Mouse (Mus musculus): ENCODE data around the gene Asb17. TPM values are rescaled to one million over a fixed set of nuclear protein-coding genes. Genes with fewer than 3 reads are reported as not detected.
"Not testable (repeated sequence)": the region's sequence is repeated elsewhere in the genome, so short reads cannot be mapped to it uniquely, and the experiment has no call there.

Gene Asb17
- polyA plus RNA-seq, 1 experiment from 2014 or later: not detected

DNA sequence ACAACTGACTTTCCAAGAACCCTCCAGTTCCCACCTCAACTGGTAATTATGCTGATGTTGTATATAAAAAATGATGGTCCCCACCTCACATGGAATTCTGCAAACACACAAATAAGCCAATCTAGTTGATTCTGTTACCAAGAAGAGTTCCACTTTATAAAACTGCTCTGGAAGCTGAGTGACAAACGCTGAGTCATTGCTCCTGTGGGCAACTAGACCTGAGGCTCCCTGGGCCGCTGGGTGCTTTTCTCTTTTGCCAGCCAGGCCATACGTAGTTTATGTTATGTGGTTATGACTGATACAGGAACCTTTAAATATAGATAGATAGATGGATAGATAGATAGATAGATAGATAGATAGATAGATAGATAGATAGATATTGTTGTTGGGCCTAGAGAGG is 25.3 kb upstream of the Asb17 start:
- H3K27ac ChIP-seq (ENCODE audit: low read length): no peak overlapping the region
- H3K4me3 ChIP-seq (ENCODE audit: low read depth, low read length): no peak overlapping the region
- TF ChIP-seq EP300 (IDR thresholded peaks at IDR 0.05) (no peak), CTCF (IDR thresholded peaks at IDR 0.05) (no peak)
- H3K9ac ChIP-seq (replicated peaks; ENCODE audit: low read depth): no peak overlapping the region
- ATAC-seq: no peak
- no peak overlapping the region for H3K4me2 ChIP-seq (replicated peaks; ENCODE audit: low read depth, low read length)
- H3K36me3 ChIP-seq (ENCODE audit: insufficient read depth, low read length): no peaks in the 10 kb centered on the region
- DNase-seq (ENCODE audit: low spot score): no peak
- WGBS: 95% methylated on average over 3 of the region's 3 CpGs
- H3K4me1 ChIP-seq (ENCODE audit: insufficient read depth, low read depth, low read length): no peaks in the 10 kb centered on the region
- no peaks in the 10 kb centered on the region for H3K27me3 ChIP-seq (replicated peaks; ENCODE audit: insufficient read depth, low read length)
- no peaks in the 10 kb centered on the region for H3K9me3 ChIP-seq (ENCODE audit: low read length)

GRCm38 (mm10) chr3:153819438-153819837 is 24.6 kb upstream of the Asb17 start:
- DNase-seq (ENCODE audit: low spot score) (no peak), ATAC-seq (no peak)
- TF ChIP-seq CTCF (IDR thresholded peaks at IDR 0.05) (no peak), EP300 (IDR thresholded peaks at IDR 0.05) (no peak)
- no peak overlapping the region for H3K4me2 ChIP-seq (replicated peaks; ENCODE audit: low read depth, low read length)
- no peaks in the 10 kb centered on the region for H3K9me3 ChIP-seq (ENCODE audit: low read length)
- 85% methylated on average over 9 of the region's 9 CpGs for WGBS
- no peak overlapping the region for H3K27ac ChIP-seq (ENCODE audit: low read length)
- no peaks in the 10 kb centered on the region for H3K4me1 ChIP-seq (ENCODE audit: insufficient read depth, low read depth, low read length)
- H3K4me3 ChIP-seq (ENCODE audit: low read depth, low read length): no peak overlapping the region
- H3K9ac ChIP-seq (replicated peaks; ENCODE audit: low read depth): no peak overlapping the region
- no peaks in the 10 kb centered on the region for H3K36me3 ChIP-seq (ENCODE audit: insufficient read depth, low read length)
- no peaks in the 10 kb centered on the region for H3K27me3 ChIP-seq (replicated peaks; ENCODE audit: insufficient read depth, low read length)

DNA sequence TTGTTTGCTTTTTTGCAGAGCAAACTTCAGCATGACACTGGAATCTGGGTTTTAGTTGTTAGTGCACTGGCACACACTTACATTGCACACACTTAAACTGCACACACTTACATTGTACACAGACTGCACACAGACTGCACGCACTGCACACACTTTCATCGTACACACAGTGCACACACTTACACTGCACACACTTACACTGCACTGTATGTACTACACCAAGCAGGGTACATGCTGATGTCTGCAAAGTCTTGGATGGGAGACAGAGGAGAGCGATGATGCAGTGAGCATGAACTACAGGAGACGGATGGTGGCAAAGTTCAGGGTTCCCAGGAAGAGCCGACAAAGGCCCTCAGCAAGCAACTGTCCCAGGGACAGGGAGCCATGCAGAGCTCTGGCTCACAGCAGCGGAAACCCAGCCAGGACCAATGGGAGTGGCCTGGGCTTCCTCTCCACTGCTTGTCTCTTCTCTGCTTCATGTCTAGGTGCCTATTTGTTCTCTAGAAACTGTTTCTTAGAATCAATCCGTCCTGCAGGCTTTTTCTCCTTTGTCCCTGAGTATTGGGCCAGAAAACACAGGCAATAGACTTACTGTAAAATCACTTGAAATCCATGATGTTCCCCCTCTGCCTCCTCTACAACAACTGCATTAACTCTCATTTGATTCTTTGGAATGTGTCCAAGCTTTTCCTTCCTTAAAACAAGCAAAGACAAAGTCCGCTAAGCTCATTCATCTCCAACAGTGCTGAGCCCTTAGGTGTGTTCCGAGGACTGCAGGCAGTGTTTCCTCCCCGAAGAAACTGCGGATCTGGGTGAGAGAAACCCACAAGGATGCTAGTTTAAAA is 20.1 kb upstream of the Asb17 start:
- no peak overlapping the region for H3K9ac ChIP-seq (replicated peaks; ENCODE audit: low read depth)
- ATAC-seq: no peak
- DNase-seq (ENCODE audit: low spot score): no peak
- H3K4me3 ChIP-seq (ENCODE audit: low read depth, low read length): no peak overlapping the region
- H3K4me2 ChIP-seq (replicated peaks; ENCODE audit: low read depth, low read length): no peak overlapping the region
- no peak overlapping the region for H3K27ac ChIP-seq (ENCODE audit: low read length)
- no peak for TF ChIP-seq CTCF (IDR thresholded peaks at IDR 0.05)
- TF ChIP-seq EP300 (IDR thresholded peaks at IDR 0.05): no peak
- WGBS: 50% methylated on average over 11 of the region's 11 CpGs
- no peaks in the 10 kb centered on the region for H3K4me1 ChIP-seq (ENCODE audit: insufficient read depth, low read depth, low read length)
- no peaks in the 10 kb centered on the region for H3K9me3 ChIP-seq (ENCODE audit: low read length)
- H3K36me3 ChIP-seq (ENCODE audit: insufficient read depth, low read length): no peaks in the 10 kb centered on the region
- H3K27me3 ChIP-seq (replicated peaks; ENCODE audit: insufficient read depth, low read length): no peaks in the 10 kb centered on the region

- DNase-seq (ENCODE audit: low spot score) (no peak), ATAC-seq (no peak)
- 83% methylated on average over 10 of the region's 10 CpGs for WGBS
- no peak overlapping the region for H3K4me3 ChIP-seq (ENCODE audit: low read depth, low read length)
- H3K27me3 ChIP-seq (replicated peaks; ENCODE audit: insufficient read depth, low read length): no peaks in the 10 kb centered on the region
- no peak for TF ChIP-seq CTCF (IDR thresholded peaks at IDR 0.05)
- no peak for TF ChIP-seq EP300 (IDR thresholded peaks at IDR 0.05)
- H3K4me1 ChIP-seq (ENCODE audit: insufficient read depth, low read depth, low read length): no peaks in the 10 kb centered on the region
- H3K9ac ChIP-seq (replicated peaks; ENCODE audit: low read depth): no peak overlapping the region
- no peak overlapping the region for H3K4me2 ChIP-seq (replicated peaks; ENCODE audit: low read depth, low read length)
- H3K27ac ChIP-seq (ENCODE audit: low read length): no peak overlapping the region
- no peaks in the 10 kb centered on the region for H3K9me3 ChIP-seq (ENCODE audit: low read length)
- H3K36me3 ChIP-seq (ENCODE audit: insufficient read depth, low read length): no peaks in the 10 kb centered on the region
Measured at GRCm38 (mm10) chr3:153825197-153825596, 18.8 kb upstream of the Asb17 start.

GRCm38 (mm10) chr3:153826616-153827015 is 17.4 kb upstream of the Asb17 start:
- 29% methylated on average over 6 of the region's 6 CpGs for WGBS
- TF ChIP-seq EP300 (IDR thresholded peaks at IDR 0.05) (no peak), CTCF (IDR thresholded peaks at IDR 0.05) (no peak)
- Histone ChIP-seq H3K27ac (ENCODE audit: low read length) (no peak overlapping the region), H3K4me1 (ENCODE audit: insufficient read depth, low read depth, low read length) (no peaks in the 10 kb centered on the region), H3K9me3 (ENCODE audit: low read length) (no peaks in the 10 kb centered on the region), H3K4me3 (ENCODE audit: low read depth, low read length) (no peak overlapping the region), H3K36me3 (ENCODE audit: insufficient read depth, low read length) (no peaks in the 10 kb centered on the region), H3K9ac (replicated peaks; ENCODE audit: low read depth) (no peak overlapping the region), H3K27me3 (replicated peaks; ENCODE audit: insufficient read depth, low read length) (no peaks in the 10 kb centered on the region), H3K4me2 (replicated peaks; ENCODE audit: low read depth, low read length) (no peak overlapping the region)
- no peak for ATAC-seq
- DNase-seq (ENCODE audit: low spot score): no peak

- not testable (repeated sequence) for H3K36me3 ChIP-seq (ENCODE audit: insufficient read depth, low read length); H3K9ac ChIP-seq (replicated peaks; ENCODE audit: low read depth); H3K9me3 ChIP-seq (ENCODE audit: low read length); H3K27me3 ChIP-seq (replicated peaks; ENCODE audit: insufficient read depth, low read length); H3K4me3 ChIP-seq (ENCODE audit: low read depth, low read length); H3K4me2 ChIP-seq (replicated peaks; ENCODE audit: low read depth, low read length); DNase-seq (ENCODE audit: low spot score); H3K27ac ChIP-seq (ENCODE audit: low read length); ATAC-seq; H3K4me1 ChIP-seq (ENCODE audit: insufficient read depth, low read depth, low read length)
- WGBS: 90% methylated on average over 3 of the region's 3 CpGs
Measured at GRCm38 (mm10) chr3:153829788-153830187, 14.2 kb upstream of the Asb17 start.

All from lung, postnatal 0 days (tissue).